Mouse (Mus musculus): Measurements from ENCODE around the gene 1700028P14Rik.
A peak's percentile ranks its signal among the peaks of the same experiment; 100 is the strongest.

Gene 1700028P14Rik

DNA sequence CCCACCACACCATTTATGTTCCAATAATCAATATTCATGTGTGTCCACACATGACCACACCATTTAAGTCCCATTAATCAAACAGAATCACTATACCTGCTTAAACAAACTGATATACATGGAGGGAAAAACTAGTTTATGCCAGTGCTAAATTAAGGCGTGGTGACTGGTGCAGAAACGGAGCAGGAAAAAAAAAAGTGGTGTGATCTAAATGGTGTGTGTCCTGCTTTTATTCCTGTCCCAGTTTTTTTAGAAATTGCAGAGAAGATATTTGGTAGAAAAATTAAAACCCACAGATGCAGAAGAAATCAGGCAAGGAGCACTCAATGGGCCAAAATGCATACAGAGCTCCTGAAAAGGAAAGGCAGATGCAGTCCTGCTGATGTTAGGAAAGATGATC, 44.7 kb downstream of the 1700028P14Rik start:
- no peak for DNase-seq (ENCODE audit: low spot score in 2 of 2)

DNA sequence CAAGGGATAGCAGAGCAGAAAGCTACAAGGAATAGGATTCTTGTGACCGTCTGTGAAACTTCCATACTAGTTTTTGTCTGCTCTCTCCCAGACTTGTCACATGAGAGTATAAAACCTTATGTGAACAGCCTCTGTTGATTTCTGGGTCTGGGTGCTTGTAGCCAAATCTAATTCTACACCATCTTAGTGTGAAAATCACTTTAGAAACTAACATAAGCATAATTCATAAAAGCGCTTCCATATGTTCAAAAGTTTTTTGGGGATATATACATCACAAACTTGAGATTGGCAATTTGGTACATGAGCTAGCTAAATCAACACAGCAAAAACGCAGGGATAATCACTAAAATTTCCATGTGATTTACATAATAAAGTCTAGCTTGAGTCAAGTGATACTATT, 57.7 kb downstream of the 1700028P14Rik start:
- no peak for DNase-seq (ENCODE audit: low spot score in 2 of 2)

GRCm38 (mm10) chr19:23578606-23579355, 73.8 kb downstream of the 1700028P14Rik start:
- DNase-seq (ENCODE audit: low spot score in 2 of 2): no peak

GRCm38 (mm10) chr19:23576685-23577084, 75.9 kb downstream of the 1700028P14Rik start:
- no peak for DNase-seq (ENCODE audit: low spot score in 2 of 2)

DNA sequence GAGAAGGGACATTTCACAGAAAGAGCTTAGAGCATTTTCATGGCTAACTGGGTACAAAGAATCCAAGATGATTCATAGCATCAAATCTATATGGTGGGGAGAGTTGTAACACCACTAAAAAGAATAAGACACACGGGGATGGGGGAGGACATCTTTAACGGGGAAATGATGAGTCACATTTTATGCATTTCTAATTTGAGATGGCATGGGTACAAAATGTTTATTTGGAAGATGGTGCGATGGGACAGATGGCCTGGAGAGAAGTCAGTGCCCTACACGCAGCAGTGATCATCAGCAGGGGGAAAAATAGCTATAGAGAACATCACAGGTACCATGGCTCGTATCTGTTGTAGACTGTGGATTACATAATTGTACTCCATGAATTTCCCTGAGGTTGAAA, 88.9 kb downstream of the 1700028P14Rik start:
- DNase-seq (ENCODE audit: low spot score in 2 of 2): no peak

DNA sequence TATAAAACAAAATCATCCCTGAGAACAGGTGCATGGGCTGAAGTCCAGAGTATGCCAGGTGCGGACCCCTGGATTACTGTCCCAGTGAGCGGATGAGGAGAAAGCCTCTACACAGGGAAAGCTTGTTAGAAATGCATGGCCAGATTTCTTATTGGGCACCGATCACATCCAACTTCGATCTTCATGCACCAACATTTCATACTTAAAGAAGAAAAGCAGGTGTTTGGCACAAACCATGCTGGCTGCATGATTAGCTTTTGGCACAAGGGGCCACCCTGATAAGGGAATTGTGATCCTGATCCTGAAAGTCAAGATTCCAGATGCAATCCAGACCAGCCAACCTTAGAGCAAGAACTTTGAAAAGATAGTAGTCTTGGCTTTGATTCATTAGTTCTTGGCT, 90.0 kb downstream of the 1700028P14Rik start:
- DNase-seq (ENCODE audit: low spot score in 2 of 2): no peak

GRCm38 (mm10) chr19:23562061-23562460, 90.6 kb downstream of the 1700028P14Rik start:
- no peak for DNase-seq (ENCODE audit: low spot score in 2 of 2)

DNA sequence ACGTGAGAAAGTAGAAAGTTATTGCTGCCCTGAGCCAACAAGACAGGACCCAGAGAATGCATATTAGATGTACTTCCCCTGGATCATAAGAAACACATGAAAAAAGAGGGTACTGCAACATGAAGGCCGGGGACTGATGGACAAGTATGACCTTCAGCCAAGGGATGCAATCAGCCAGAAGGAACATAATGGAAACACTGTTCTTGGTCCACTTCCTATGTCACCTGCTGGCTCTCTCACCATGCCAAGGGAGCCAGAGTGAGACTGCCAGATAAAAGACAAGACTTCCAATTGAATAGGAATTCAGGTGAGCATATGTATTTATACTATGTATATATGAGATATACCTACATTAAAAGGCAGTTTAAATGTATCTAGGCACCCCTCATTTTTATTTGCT, 99.2 kb downstream of the 1700028P14Rik start:
- DNase-seq (ENCODE audit: low spot score in 2 of 2): no peak

- no peak for DNase-seq (ENCODE audit: low spot score in 2 of 2)
These were observed 107.0 kb downstream of the 1700028P14Rik start for GRCm38 (mm10) chr19:23545604-23546003.

DNA sequence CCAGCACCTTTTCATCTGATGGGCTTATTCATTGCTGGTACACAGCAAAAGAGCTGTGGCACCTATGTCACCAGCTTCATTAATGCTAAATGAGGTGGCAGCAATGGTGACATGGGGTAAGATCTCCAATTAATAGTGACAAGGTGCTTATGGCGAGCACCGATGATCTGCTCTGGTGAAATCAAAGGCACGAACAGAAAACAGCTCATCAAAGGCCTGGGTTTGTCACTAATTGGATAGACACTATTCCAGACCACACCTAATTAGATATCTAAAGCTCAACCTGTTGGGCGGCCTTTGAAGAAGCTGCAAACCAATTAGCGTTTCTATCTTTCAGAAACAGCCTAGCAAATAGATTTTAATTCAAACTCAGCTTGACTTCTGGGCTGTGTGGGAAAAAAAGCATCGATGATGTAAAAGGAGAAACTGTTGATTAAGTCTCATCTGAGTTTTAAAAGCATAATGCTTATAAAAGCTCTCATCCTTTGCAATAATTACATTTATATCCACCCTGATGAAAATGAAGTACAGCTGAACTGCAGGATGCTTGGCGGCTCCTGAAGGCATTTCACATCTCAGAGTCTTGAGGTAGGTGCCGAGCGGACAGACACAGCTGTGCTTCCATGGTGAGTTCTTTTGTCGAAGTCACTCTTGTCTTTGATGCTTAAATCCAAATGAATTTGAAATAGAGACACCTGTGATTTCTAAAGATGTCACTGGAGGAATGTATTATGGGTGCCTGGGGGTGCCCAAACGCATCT, 109.2 kb downstream of the 1700028P14Rik start:
- DNase-seq (ENCODE audit: low spot score in 2 of 2): no peak

- no peak for DNase-seq (ENCODE audit: low spot score in 2 of 2)
These were observed 109.9 kb downstream of the 1700028P14Rik start for GRCm38 (mm10) chr19:23542759-23543158.

GRCm38 (mm10) chr19:23535700-23536099, 116.9 kb downstream of the 1700028P14Rik start:
- DNase-seq (ENCODE audit: low spot score in 2 of 2): no peak

DNA sequence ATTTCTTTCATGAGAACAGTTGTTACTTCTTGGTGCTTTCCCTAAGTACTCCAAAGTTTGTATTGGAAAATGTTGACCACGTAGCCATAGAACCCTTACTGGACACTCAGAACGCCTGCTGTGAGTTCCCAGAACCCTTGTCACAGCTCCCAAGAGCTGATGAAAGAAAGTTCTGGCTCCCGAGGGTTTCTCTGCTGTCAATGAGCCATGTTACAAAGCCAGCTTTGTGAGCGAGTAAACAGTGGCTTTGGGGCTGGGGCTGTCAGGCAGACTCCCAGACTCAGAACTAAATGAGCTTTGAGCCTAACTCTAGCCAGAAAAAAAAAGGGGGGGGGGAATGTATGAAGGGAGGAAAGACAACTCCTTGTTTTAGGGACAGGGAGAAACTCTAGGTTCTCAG, 120.7 kb downstream of the 1700028P14Rik start:
- no peak for DNase-seq (ENCODE audit: low spot score in 2 of 2)

- DNase-seq (ENCODE audit: low spot score in 2 of 2): peak; percentile 11 to 26
These were observed 128.9 kb downstream of the 1700028P14Rik start for GRCm38 (mm10) chr19:23523711-23524110.

DNA sequence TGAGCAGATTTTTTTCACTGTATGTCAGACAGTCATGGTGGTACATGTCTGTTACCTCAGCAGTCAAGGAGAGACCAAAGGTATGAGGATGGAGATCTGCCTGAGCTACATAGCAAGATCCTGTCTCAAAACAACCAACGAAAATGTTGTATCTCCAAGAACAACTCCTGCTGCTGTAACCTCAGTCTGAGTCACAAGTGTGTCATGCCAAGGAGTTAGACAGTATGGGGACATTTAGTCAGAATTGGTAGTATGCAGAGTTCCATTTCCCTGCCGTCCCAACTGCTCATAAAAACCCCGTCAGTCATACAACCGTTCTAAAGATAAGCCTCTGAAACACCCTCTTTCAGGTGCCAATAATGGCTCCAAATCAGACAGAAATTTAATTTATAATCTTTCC, 130.8 kb downstream of the 1700028P14Rik start:
- no peak for DNase-seq (ENCODE audit: low spot score in 2 of 2)

DNA sequence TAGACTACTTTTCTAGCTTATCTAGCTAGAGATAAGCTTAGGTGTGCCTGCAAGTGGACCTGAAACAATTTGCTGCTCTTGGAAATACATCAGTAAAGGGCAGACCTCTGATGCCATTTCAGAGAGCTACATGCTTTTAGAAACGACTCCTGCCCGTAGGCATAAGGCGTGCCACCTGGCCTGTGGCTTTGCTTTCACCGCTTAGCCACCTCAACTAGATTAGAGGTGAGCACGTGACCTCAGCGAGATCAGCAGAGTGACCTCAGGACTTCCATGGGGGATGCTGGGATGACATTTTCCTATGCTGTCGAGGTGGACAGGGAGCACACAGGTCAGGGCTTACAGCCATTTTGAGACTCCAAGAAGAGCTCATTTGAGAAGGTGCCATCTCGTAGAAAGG, 131.5 kb downstream of the 1700028P14Rik start:
- DNase-seq (ENCODE audit: low spot score in 2 of 2): no peak

GRCm38 (mm10) chr19:23520629-23521028, 132.0 kb downstream of the 1700028P14Rik start:
- no peak for DNase-seq (ENCODE audit: low spot score in 2 of 2)

- DNase-seq (ENCODE audit: low spot score in 2 of 2): no peak
These were observed 134.1 kb downstream of the 1700028P14Rik start for GRCm38 (mm10) chr19:23518477-23518876.

DNA sequence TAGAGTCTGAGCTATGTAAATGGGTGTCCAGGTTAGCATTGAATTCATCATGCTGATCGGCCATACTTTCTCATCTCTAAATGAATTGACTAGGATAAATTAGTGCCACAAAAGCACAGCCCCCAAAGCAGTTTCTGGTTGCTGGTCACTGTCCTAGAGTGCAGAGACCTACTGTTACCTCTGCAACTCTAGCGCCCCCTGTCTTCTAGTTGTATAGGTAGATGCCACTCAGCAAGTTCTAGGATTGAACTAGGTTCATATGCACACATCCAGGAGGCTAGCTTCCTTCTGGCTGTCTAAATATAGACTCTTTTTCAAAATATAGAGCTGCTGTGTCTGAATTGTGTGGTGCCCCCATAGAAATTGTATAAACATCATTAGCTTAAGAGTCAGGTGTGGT, 141.3 kb downstream of the 1700028P14Rik start:
- DNase-seq (ENCODE audit: low spot score in 2 of 2): no peak
